Mouse (Mus musculus): ENCODE results near the gene Siae.

Gene Siae

DNA sequence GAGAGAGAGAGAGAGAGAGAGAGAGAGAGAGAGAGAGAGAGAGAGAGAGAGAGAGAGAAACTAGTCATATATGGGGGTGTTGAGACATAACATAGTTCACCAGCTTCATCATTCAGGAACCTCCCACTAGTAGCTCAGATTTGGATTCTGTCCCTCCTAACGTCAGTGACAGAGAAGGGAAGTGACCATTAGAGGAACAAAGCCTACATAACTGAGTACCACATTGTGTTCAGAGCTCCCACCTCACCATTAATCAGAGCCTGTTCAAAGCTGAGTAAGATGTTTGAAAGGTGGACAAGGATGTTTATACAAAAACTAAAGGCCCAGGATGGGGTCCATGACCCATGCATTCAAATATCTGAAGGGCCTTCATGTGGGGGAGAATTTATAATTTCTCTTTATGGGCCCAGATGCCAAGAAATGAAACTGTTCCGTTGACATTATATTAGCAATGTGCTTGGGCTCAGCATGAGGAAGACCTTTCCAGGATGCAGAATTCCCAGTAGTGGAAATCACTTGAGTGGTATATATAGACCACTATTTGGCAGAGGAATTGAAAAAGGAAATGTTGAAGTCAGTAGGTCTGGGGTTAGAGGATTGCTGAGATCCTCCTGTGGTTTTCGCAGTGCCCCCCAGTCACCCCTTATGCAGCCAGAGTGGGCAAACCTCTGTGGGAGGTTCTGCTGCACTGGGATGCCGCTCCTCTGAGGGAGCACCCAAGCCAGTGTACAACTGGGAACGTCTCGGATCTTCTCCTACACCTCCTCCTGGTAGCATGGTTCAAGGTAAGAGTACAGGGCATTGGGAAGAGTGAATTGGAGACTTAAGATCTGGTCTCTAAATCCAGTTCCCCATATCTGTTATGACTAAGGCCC lies 14.6 kb upstream of the Siae start:
- DNase-seq: no peak

DNA sequence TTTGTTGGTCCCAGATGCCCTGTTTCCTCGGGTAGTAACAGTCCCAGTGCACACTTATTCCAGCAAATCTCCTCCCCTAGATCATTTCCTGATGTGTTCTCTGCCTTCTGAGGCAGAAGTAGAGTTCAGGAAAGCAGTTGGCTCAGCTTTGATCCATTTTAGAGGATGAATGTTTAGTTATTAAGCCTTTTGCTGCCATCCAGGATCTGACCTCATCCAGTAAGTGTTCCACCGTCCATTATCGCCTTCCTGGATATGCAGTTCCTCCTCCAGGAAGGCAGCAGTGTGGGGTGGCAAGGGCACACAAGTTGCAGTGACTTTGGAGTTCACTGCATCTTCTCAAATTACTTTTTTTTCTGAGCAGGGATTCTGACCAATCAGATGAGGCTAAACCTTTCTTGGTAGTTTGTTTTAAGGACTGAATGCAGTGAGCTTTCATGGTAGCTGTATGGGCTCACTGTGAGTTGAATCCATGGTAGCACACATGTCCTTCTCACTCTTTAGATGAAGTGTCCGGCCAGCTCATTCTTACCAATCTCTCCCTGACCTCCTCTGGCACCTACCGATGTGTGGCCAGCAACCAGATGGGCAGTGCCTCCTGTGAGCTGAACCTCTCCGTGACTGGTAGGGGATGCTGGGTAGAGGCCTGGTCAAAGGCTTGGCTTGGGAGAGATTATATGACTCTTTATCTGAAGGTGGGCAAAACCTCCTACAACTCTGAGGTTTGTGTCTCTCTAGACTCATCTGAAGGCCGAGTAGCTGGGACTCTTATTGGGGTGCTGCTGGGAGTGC lies 13.5 kb upstream of the Siae start:
- DNase-seq: peak; percentile 38

DNA sequence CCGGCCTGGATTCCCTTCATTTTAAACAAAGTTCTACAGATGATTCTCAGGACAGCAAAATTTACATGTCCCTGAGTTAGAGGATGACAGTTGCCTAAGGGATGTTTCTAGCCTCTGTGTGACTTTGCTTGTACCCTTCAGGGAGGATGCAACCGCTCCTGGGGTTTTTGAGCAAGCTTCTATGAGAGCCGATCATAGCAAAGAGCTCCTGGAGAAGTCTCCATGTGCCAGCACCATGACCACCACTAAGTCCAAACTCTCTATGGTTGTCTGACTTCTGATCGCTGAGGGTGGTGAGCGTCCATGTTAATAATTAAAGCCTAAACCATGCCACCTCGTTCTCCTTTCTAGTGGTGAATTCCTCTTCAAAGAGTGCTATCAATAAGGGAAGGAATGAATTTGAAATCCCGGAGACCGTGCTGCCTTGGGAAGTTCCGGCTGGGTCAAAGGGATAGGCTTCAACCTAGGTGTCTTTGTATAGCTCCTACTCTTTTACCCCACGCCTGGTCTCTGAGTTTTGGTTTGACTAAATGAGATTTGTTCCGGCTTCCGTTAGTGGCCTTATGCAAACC lies 11.5 kb upstream of the Siae start:
- DNase-seq: no peak

DNA sequence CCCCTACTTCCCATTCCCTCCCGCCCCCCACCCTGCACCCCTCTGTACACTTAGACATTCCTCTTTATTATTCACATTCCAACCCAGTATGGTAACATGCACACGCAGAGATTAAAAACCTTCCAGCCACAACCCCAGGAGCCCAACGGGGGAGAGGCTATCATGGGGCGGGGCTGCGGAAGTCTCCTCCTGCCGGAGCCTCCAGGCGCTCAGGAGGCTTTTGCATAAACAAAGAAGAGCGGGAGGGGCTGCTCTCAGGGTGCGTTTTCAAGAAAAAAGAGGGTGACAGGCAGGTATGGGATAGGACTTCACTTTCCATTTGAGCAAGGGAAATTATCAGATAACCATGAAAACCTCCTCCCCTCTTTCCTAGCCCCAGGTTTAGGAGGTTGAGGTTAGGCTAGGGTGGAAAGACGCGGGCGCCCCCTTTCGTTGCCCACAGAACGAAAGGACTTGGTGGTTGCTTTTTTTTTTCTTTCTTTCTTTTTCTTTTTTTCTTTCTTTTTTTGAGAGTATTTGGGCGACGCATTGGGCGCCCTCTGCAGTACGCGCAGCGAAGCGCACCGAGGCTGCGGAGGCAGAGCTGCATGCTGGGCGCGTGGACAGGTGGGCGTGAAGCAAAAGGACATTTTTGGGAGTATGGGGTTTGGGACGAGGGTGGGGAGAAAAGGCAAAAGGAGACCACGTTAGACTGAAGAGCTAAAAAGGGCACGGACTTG lies 10.9 kb upstream of the Siae start:
- DNase-seq: peak; percentile 82

DNA sequence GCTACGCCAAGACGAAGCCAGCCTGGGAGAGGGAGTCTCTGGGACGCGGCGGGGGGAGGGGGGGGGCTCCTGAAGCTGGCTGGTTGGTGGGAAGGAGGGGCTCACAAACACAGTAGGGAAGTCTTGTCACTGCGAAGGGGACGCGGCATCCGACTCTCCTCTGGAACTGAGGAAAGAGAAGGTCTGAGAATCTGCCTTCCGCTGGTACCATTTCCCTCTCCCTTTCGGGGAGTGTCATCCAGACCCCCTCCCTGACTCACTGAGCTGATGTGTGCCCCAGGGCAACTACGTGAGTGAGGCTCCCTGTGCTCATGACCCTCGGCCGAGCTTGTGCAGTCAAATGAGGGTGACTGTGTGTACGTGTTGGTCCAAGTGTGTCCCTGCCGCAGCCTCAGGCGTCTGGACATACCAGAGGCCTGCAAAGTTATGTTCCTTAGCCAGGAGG lies 10.3 kb upstream of the Siae start:
- DNase-seq: no peak

DNA sequence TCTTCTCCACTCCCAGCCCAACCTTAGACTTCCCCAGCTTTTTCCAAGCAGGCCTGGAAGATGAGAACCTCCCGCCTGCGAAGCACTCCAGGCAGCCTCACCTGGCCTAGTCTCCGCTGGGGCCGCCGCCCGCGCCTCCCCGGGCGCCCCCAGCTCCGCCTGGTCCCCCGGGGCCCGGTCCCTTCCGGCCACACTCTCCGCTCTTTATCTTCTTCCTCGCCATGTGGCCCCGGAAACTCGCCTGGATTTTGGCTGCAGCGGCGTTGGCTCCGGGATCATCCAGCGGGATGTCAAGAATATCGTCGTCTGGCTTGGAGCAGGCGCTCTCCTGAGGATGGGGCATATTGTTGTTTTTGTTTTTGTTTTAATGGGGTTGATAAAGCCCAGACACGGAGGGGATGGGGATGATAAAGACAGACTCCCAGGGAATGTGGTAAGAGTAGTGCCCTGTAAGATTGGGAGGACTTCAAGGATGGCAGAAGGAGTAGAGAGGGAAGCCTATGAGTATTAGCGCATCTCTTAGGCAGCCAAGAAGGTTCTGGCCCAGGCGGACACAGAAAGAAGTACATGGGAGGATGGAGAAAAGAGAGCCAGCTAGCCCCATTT lies 9.5 kb upstream of the Siae start:
- DNase-seq: no peak

DNA sequence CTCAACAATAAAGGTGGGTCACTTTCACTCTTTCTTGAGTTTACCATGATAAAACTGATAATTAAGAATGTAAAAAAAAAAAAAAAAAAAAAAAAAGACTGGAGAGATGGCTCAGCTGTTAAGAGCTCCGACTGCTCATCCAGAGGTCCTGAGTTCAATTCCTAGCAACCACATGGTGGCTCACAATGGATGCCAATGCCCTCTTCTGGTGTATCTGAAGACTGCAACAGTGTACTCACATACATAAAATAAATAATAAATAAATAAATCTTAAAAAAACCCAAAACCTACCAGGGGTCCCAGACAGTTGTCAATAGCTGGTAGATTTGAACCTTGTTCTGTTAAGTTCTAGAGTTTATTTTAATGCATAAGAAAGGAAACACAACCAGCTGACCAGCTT lies 8.6 kb upstream of the Siae start:
- DNase-seq: peak; percentile 64

DNA sequence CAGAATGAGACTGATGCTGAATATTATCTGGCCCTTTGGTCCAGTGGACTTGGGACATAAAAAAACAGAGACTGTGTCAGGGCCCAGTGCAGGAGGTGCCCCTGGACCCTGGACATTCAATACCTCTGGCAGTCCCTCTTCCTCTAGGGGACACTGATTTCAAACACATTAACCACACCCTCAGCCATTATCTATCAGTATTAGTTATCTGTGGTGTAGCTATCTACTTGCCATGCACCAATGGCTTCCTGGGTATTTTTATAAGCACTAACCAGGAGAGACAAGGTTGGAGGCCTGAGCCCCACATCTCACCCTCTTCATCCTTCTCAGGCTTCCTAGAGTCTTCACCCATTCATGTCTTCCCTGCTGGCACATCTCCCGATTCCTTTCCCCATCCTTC lies 5.1 kb upstream of the Siae start:
- no peak for DNase-seq

DNA sequence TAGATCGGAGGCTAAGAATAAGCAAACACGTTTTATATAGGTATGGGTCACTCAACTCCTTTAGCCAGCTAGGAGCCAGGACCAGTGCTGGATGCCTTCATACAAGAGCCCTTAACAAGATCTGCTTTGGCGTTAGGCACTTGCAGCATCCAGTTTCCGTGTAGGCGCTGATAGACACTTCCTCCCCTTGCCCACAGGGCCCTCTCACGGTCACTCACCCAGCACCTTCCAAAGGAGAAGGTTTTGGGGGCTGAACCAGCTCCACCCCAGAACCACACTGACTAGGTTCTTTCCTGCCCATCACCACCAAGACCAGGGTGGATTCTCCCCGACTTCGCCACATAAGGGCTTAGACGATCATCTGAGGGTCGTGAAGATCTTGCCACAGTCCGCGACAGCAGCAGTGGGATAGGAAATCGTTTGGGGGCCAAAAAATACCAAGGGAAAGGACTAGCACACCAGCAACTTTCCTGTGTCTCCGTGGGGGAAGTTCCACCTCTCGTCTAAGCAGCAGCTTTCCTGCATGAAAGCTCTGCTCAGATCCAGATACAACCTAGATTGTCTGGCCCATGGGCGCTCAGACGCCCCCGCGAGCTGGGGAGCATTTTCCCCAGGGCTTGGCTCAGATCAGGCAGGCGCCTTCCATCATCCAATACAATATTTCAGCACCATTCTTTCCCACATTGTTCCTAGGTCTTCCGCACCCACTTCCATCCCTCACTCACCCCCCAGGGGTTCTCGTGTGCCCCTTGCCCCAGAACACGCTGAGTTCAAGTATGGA lies 3.6 kb upstream of the Siae start:
- DNase-seq: no peak

DNA sequence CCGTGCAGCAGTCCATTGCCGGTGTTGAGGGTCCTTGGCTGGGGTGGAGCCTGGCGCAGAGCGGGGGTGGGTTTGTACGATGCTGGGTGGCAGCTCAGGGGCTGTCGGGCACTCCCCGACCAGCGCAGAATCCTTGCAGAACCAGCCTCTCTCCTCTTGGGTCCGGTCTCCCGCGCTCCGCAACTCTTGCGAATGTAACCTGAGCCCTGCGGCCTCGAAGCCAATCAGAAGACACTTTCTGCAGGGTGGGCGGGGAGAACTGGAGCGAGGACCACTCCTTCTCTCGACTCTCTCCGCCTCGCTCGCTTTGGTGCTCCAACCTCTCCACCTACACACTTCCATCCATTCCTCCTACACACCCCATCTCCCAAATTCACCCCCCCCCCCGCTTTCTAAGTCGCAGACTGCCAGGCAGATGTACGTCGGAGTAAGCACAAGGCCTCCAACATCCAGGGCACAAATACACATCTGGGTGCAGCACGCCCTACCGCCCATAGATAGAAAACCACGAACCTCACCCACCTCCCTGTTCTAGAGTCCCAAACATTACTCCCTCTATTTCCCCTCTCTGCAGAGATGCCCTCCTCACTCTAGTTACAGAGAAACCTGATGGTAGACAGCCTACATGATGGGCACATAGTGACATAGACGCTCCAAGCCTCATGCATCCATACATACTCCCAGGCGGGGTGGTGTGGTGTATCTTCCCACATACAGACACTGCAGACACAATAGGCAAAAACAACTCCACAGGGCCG lies 2.8 kb upstream of the Siae start, which contains the start of gene Nrgn:
Nrgn (minus strand) TSS at position 369 of the 758 bp plus-strand sequence.
- DNase-seq: peak; percentile 90

DNA sequence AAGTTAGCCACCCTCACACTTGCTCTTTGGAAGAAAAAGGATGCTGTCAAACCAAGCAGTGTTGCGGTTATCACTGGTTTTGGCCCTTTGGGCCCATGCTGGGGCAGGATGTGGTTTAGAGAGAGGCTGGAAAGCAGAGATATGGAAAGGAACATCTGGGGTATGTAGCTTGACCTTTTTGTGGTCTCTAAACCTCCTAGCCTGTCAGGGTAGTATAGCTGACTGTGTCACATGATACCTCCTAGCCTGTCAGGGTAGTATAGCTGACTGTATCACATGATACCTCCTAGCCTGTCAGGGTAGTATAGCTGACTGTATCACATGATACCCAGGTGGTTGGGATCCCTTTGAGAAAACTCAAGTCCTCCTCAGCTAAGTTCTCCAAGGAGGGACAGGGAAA lies 1.2 kb upstream of the Siae start:
- DNase-seq: no peak

DNA sequence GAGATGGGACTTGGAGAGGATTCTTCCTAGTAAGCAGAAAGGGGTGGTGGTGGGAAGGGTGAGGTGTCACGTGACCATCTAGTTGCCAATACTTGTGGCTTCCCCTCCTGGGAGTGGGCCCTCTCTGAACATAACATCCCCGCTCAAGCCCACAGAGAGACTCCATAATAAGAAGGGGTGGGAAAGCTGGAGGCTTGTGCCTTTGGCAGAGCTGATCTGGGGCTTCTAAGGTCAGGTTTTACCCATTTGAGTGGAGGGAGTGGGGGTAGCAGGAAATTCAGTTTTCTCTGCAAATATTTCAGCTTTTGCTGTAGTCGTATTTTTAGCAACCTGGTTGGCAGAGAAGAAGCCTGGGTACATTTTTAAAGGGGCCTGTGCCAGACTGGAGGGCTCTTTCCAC lies 868 bp downstream of the Siae start:
- DNase-seq: no peak

DNA sequence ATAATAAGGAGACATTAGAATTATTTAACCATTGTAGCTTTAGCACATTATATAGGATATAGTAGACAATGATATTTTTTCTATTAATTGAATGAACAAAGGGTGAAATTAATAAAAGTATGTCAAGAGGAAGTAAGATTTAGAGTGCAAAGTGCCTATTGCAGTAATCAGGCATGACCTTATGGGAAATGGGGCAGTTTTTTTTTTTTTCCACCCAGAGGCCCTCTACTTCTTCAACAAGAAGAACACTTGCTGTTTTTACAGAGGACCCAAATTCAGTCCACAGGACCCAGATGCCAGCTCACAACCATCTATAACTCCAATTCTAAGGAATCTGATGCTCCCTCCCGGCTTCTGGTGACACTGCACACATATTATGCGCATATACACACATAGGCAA lies 5.1 kb downstream of the Siae start:
- DNase-seq: no peak

DNA sequence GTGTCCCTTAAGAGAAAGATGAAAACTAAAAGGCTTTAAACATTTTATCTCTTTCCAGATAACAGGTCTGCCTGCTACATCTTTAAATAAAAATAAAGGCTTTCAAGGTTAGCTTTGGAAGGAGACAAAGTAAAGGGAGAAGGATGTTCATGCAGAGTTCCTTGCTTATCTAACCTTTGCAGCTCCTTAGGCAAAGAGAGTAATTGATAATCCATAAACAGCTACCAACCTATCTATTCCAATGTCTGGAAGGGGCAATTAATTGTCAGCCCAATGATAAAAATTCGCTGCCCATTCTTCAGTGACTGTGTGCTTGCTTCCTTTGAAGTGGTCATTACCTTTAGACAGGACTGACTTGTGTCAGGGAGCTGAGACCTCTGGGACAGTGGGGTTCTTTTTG lies 8.3 kb downstream of the Siae start:
- DNase-seq: no peak

DNA sequence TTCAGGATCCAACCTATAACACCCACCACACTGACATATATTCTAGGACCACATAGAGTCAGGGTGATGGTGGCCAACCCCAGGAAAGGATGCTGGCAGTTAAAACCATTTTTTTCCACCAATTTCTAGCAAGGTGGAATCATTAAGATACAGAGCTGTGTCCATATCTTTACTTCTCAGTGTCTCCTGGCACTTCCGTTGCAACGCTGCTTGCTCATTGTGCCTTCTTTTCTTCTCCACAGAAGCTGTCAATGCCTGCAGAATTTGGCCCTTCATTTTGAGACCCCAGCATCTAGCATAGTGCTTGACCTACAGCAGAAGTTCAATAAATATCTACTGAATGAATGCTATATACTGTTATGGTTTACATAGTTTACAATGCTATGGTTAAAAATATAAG lies 11.5 kb downstream of the Siae start:
- DNase-seq: no peak

DNA sequence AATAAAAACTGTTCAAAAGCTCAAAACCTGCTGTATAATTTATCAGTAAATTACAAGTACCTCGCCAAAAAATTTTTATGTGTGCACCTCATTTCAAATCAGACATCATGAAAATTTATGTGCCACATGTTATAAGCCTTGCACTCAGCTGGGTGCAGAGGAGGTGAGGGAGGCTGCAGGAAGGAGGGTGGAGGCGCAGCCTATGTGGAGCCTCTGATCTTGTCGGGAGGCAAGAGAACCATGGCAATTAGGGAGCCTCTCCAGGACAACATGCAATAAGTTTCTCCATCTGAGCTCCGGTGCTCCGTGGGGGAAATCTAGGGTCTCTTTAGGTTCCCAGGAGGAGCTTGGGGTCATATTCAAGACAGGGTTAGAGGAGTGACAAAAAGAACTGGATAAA lies 12.0 kb downstream of the Siae start:
- DNase-seq: no peak

DNA sequence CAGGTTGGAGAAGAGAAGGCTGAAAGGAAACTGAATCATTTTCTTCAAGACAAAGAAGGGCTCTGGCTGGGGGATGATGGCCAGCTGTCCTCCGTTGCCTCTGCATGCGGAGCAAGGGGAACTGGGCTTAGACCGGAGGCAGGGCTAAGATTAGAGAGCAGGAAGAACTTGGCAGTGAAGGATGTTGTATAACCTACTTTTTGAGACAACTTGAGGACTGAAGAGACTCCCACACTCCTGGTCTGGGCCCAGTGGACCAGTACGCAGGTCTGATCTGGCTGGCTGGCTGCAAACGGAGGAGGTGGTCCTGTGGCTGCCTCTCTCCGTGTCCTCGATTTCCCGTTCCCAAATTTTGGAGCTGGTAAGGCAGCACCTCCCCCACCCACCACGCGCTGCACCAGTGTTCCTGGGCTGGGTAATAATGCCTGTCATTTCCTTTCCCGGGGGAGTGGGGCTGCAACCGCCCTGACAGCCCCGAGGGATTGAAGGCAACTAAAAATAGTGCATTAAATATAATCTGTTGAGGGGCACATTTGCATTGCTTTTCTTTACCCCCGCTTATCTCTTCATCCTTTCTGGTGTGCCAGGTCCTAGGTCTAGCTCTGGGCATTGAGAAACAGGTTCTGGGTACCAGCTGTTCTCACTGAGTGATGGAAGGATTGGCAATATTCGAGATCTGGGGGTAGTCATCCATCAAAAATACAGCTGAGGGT lies 12.6 kb downstream of the Siae start:
- DNase-seq: peak; percentile 31

DNA sequence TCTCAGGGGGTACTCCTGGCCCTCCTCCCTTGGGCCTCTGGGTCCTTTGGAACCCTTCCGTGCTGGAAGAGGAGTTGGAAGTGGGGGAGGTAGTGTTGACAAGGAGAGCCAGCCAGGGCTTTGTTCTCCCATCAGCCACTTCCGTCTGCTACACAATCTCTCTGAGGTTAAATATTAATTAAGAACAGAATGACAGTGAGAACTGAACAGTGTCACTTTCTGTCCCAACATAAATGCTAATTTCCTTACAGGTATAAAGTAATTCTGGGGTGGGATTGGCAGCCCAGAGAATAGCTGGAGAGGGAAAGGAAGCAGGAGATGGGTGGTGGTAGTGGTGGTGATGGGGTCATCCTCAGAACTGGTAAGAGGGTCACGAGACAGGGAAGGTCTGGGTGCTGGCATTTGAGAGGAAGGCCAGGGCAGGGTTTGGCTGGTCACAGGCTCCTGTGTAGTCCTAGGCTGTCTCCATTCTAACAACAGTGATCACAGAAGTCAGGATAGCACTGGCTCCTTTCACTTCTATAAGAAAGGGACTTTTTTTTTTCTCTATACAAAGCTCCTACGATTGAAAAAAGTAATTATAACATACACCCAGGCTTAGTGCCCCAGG lies 13.2 kb downstream of the Siae start:
- DNase-seq: no peak

DNA sequence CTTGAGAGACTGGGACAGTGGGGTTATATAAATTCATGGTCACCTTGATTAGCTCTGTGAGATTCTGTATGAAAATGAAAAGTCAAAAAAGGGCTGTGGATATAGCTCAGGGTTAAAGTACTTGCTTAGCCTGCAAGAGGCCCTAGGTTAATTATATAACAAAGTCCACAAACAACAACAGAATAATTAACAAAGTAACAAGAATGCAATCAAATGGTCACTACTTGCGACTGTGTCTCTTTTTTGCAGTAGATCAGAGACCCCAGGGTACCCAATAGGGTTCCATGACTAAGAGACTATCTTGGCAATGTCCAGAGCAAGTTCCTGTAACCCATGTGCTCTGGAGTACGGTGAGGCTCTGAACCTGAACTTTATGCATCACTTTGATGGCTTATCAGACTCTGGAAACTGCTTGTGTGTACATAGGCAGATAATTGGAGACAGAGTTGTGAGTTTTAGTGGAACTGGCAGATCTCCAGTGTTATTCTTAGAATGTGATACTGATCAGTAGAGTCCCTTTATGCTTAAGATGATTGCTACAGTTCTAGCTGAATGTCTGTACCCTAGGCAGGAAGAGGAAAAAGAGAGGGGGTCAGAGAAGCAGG lies 13.8 kb downstream of the Siae start:
- no peak for DNase-seq
